Mouse (Mus musculus) olfactory bulb, adult 2 months (tissue): ENCODE results near the gene Aco2.

ENCODE experiments used
- CTCF ChIP-seq: fragments of 200-500 bp; IDR thresholded peaks from 2 replicates; pipeline ENCODE4 v1.5.1; 2012; ENCODE audit warnings: low read depth, mild to moderate bottlenecking, low read length, moderate library complexity; ENCODE audit not compliant: insufficient read depth
- POLR2A ChIP-seq: fragments of 200-500 bp; IDR thresholded peaks from 2 replicates; pipeline ENCODE4 v1.6.1; 2012; ENCODE audit warnings: mild to moderate bottlenecking, low read depth, low read length, moderate library complexity; ENCODE audit not compliant: insufficient read depth

GRCm38 (mm10) chr15:81822631-81823030, 49.5 kb upstream of the Aco2 start:
- TF ChIP-seq CTCF (no peak), POLR2A (no peak)
